Mouse (Mus musculus) mature B cell (primary cell): ENCODE measurements around the gene Pth2r.

Experiments used
- in situ Hi-C: fragments of 300-500 bp; cut with MboI; formaldehyde crosslinking; loops from 2 replicates; pipeline ENCODE4 v1.14.3; 2019

The Pth2r gene

GRCm38 (mm10) chr1:65281756-65282155, at the start of gene Pth2r:
Gene Pth2r, plus strand, starts transcription at chr1:65282056.
- in situ Hi-C loops: loop anchor here (25.0 kb wide), 1 partner anchor 1581 kb away; the partner anchor contains the start of gene Acadl

GRCm38 (mm10) chr1:65237712-65238111, 44.1 kb upstream of the Pth2r start:
- in situ Hi-C loops: no loop called here

GRCm38 (mm10) chr1:65245637-65246036, 36.2 kb upstream of the Pth2r start:
- in situ Hi-C loops: no loop called here

GRCm38 (mm10) chr1:65280461-65280860, 1.4 kb upstream of the Pth2r start:
- in situ Hi-C loops: loop anchor here (25.0 kb wide), 1 partner anchor 1582 kb away; the partner anchor contains the start of gene Acadl

GRCm38 (mm10) chr1:65282766-65283165, 910 bp downstream of the Pth2r start:
- in situ Hi-C loops: loop anchor here (25.0 kb wide), 1 partner anchor 1580 kb away; the partner anchor contains the start of gene Acadl

GRCm38 (mm10) chr1:65308476-65308875, 26.6 kb downstream of the Pth2r start:
- in situ Hi-C loops: no loop called here

GRCm38 (mm10) chr1:65311214-65311933, 29.5 kb downstream of the Pth2r start:
- in situ Hi-C loops: no loop called here

GRCm38 (mm10) chr1:65312118-65312517, 30.3 kb downstream of the Pth2r start:
- in situ Hi-C loops: no loop called here

GRCm38 (mm10) chr1:65312896-65313295, 31.0 kb downstream of the Pth2r start:
- in situ Hi-C loops: no loop called here

- in situ Hi-C loops: no loop called here
Observed at GRCm38 (mm10) chr1:65314054-65315021, 32.5 kb downstream of the Pth2r start.

- in situ Hi-C loops: no loop called here
Observed at GRCm38 (mm10) chr1:65315022-65315407, 33.2 kb downstream of the Pth2r start.

- in situ Hi-C loops: no loop called here
Observed at GRCm38 (mm10) chr1:65334026-65334425, 52.2 kb downstream of the Pth2r start.

- in situ Hi-C loops: no loop called here
Observed at GRCm38 (mm10) chr1:65337768-65338167, 55.9 kb downstream of the Pth2r start.

GRCm38 (mm10) chr1:65340240-65340639, 58.4 kb downstream of the Pth2r start:
- in situ Hi-C loops: no loop called here

GRCm38 (mm10) chr1:65352979-65353378, 71.1 kb downstream of the Pth2r start:
- in situ Hi-C loops: no loop called here

- in situ Hi-C loops: no loop called here
Observed at GRCm38 (mm10) chr1:65354153-65354552, 72.3 kb downstream of the Pth2r start.

GRCm38 (mm10) chr1:65388328-65388727, 106.5 kb downstream of the Pth2r start:
- in situ Hi-C loops: no loop called here

- in situ Hi-C loops: no loop called here
Observed at GRCm38 (mm10) chr1:65389621-65390020, 107.8 kb downstream of the Pth2r start.

- in situ Hi-C loops: no loop called here
Observed at GRCm38 (mm10) chr1:65407441-65407840, 125.6 kb downstream of the Pth2r start.

GRCm38 (mm10) chr1:65420909-65421308, 139.1 kb downstream of the Pth2r start:
- in situ Hi-C loops: no loop called here

- in situ Hi-C loops: no loop called here
Observed at GRCm38 (mm10) chr1:65422501-65423010, 140.7 kb downstream of the Pth2r start.
